Mouse (Mus musculus): Measurements from ENCODE around the gene Fam129b.
"Not testable (repeated sequence)": the region's sequence is repeated elsewhere in the genome, so short reads cannot be mapped to it uniquely, and the experiment has no call there.

Fam129b gene

GRCm38 (mm10) chr2:32875675-32876489 is at the start of gene Fam129b:
Fam129b (plus strand) TSS chr2:32876114.
- peak; percentile 83 for DNase-seq (ENCODE audit: low read depth, low spot score)

GRCm38 (mm10) chr2:32828979-32829676 is 46.8 kb upstream of the Fam129b start:
- no peak for DNase-seq (ENCODE audit: low read depth, low spot score)

GRCm38 (mm10) chr2:32834496-32834895 is 41.4 kb upstream of the Fam129b start:
- DNase-seq (ENCODE audit: low read depth, low spot score), result no peak

GRCm38 (mm10) chr2:32835588-32835987 is 40.3 kb upstream of the Fam129b start:
- no peak for DNase-seq (ENCODE audit: low read depth, low spot score)

GRCm38 (mm10) chr2:32838147-32838884 is 37.6 kb upstream of the Fam129b start:
- DNase-seq (ENCODE audit: low read depth, low spot score), result no peak

- DNase-seq (ENCODE audit: low read depth, low spot score), result no peak
Measured at GRCm38 (mm10) chr2:32839261-32839660, 36.7 kb upstream of the Fam129b start.

- no peak for DNase-seq (ENCODE audit: low read depth, low spot score)
Measured at GRCm38 (mm10) chr2:32841099-32841498, 34.8 kb upstream of the Fam129b start.

- peak; percentile 68 for DNase-seq (ENCODE audit: low read depth, low spot score)
Measured at GRCm38 (mm10) chr2:32842558-32842957, 33.4 kb upstream of the Fam129b start.

- no peak for DNase-seq (ENCODE audit: low read depth, low spot score)
Measured at GRCm38 (mm10) chr2:32845572-32846100, 30.3 kb upstream of the Fam129b start.

GRCm38 (mm10) chr2:32846101-32846804 is 29.7 kb upstream of the Fam129b start:
- DNase-seq (ENCODE audit: low read depth, low spot score), result no peak

- DNase-seq (ENCODE audit: low read depth, low spot score), result peak; percentile 87
Measured at GRCm38 (mm10) chr2:32846805-32847467, 29.0 kb upstream of the Fam129b start, which contains the start of gene Stxbp1. Stxbp1 (minus strand) TSS chr2:32847245.

GRCm38 (mm10) chr2:32847468-32847821 is 28.5 kb upstream of the Fam129b start:
- no peak for DNase-seq (ENCODE audit: low read depth, low spot score)

GRCm38 (mm10) chr2:32852156-32852555 is 23.8 kb upstream of the Fam129b start:
- peak; percentile 95 for DNase-seq (ENCODE audit: low read depth, low spot score)

GRCm38 (mm10) chr2:32853716-32854115 is 22.2 kb upstream of the Fam129b start:
- not testable (repeated sequence) for DNase-seq (ENCODE audit: low read depth, low spot score)

- DNase-seq (ENCODE audit: low read depth, low spot score), result peak; percentile 93
Measured at GRCm38 (mm10) chr2:32854206-32854605, 21.7 kb upstream of the Fam129b start.

GRCm38 (mm10) chr2:32855046-32855785 is 20.7 kb upstream of the Fam129b start:
- no peak for DNase-seq (ENCODE audit: low read depth, low spot score)

GRCm38 (mm10) chr2:32855790-32856465 is 20.0 kb upstream of the Fam129b start:
- no peak for DNase-seq (ENCODE audit: low read depth, low spot score)

GRCm38 (mm10) chr2:32857584-32857983 is 18.3 kb upstream of the Fam129b start:
- DNase-seq (ENCODE audit: low read depth, low spot score), result peak; percentile 93

- DNase-seq (ENCODE audit: low read depth, low spot score), result peak; percentile 81
Measured at GRCm38 (mm10) chr2:32859010-32859621, 16.8 kb upstream of the Fam129b start.
